Mouse (Mus musculus) cerebellum, adult 11 months (tissue): Measurements from ENCODE around the gene Hoxa9.

Experiments
- DNase-seq: peaks from one replicate; pipeline ENCODE4 v3.0.0; 2022

The Hoxa9 gene

DNA sequence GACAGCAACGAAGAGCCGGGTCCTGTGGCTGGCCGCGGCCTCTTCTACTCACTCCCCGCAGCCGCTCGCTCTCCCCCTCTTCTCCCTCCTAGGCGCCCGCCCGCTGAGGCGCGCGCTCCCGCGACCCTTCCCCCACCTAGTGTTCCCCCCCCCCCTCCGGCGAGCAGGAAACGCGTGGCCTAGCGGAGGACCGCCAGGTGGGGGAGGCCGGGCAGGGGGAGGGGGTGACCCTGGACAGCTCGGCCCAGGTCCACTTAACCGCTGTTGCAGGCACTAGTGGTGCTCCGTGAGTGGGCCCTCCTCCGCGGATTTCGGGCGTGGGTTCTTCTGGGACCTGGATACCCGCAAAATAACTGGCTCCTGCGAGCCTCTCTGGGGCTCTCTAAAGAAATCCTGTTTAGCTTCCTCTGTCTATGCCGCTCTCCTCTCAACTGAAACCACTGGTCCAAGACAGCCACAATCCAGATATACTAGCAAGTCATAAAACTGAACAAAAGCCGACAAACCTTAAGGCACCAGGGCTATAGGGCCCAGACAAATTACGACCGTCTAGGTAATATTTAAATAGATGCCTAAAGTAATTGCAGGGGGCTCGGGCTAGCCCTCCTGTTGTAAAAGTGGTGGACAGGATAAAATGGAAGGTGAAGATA, at the start of gene Hoxa9:
Gene Hoxa9, minus strand, starts transcription at position 574 of the 650 bp plus-strand sequence.
- no peak for DNase-seq

DNA sequence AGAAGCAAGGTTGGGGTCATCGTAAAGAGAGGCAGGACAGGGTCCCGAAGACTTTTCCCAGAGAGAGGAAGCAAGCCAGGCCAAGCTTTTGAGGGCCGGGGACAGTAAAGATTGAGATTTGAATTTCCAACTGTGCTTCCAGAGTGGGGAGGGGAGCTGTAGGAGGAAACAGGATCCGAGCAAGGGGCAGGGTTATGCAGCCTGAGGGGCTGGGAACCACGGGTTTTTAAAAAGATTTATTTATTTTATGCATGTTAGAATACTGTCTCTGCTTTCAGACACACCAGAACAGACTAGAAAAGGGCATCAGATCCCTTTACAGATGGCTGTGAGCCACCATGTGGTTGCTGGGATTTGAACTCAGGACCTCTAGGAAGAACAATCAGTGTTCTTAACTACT, 46.0 kb upstream of the Hoxa9 start:
- DNase-seq: no peak

DNA sequence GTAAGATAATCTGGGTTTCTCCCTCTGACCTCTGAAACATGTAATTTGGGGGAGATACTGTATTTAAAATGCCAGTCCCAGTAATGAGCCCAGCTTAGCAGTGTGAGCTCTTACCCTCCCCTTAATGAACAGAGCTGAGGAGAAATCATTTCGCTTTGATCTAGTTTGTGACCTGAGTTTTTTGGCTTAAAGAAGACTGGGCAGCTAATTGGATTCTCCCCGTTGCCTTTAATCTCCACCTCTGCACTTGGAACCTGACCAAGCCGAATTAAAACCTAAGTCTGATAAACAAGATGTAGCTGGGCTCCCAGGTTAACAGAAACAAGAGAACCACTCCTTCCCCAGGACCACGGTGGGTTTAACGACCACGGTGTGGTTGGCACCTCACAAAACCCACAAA, 45.5 kb upstream of the Hoxa9 start:
- DNase-seq: no peak

- DNase-seq: no peak
These were observed 44.8 kb upstream of the Hoxa9 start for GRCm38 (mm10) chr6:52275563-52276280.

DNA sequence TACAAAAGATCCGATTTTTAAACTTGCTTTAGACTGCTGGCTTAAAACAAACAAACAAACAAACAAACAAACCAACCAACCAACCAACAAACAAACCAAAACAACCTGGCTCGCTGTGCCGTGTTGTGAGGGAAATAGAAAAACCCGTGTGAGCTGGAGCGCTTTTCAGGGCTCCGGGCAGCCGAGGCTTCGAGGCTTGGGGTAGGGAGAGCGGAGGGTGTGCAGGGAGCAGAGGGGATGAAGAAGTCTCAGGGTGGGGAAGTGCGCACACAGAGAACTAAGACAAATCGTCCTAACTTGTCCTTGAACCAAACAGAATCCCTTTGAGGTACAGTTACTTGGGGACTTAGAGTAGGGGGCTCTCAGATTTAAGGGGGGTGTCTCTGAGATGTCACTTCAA, 43.7 kb upstream of the Hoxa9 start:
- DNase-seq: no peak

GRCm38 (mm10) chr6:52273656-52274280, 42.9 kb upstream of the Hoxa9 start:
- DNase-seq: no peak

DNA sequence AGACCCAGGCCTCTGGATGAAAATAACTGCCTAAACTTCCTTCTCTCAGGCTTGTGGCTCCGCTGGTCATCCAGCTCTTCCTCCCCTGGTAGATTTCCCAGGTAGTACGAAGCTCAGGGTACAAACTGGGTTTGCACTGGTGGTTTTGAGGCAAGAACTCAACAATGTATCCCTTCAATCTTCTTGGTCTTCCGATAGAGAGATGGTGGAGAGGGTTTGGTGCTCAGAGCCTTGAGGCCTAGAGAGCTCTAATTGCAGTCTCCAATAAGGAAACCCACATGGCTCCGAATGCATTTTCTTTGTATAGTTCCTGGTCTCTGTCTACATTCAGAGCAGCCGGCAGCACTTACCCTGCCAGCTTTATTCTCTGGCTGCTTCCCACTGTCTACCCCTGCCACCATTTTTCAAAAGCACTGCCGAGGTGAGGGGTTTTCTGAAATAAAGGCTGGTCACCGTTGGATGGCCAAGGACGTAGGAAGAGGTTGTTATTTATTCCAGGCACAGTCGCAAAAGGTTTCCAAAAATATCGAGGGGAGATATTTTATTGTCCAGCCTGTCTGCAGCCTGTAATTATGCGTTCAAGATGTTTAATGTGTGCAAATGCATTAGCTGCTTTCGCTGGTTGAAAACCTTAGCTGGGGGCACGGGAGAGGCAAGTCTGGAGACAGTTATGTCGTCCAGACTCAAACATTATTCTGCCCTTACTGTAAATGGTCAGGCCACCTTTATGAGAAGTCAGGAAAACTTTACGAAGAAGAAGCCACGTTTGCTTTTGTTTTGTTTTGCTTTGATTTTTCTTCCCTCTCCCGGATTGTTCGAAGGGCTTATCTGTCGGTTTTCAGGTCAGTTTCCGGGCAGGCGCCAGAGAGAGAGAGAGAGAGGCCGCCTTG, 42.1 kb upstream of the Hoxa9 start:
- no peak for DNase-seq

GRCm38 (mm10) chr6:52270494-52271480, 39.9 kb upstream of the Hoxa9 start:
- DNase-seq: peak; percentile 21

DNA sequence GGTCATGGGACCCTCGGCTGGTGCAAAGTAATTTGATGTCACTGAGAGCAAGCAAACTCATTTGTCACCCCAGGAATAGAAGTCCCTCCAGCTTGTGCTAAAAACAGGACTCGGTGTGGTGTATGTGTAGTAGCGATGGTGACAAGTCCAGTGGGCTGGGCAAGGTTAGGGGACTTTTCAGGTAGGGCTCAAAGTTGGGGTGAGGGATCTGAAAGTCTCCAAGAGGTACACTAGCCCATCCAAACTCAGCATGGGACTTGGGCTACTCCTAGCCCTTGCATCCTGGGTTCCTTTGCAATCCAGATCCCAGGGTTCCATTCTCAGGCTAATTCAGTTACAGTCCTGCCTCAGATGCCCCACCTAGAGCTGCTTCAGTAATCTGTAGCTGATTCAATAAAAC, 37.9 kb upstream of the Hoxa9 start:
- DNase-seq: no peak

DNA sequence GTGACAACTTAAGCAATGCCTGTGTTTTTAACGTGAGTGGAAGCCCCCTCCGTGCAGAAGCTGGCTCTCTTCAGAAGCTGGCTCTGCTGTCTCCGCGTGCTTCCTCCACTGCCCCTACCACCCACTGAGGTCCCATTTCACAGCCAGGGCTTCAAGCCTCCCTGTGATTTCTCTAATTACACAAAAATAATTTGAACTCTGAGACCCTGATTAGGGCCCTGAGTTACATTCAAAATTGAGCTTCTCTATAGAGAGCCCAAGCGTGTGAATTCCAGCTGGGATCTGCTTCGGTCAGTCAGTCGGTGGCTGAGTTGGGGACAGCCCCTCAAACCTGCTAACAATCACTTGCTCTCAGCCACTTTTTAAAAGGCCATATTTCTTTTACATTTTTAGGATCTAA, 37.5 kb upstream of the Hoxa9 start:
- DNase-seq: no peak

- DNase-seq: no peak
These were observed 36.8 kb upstream of the Hoxa9 start for GRCm38 (mm10) chr6:52267691-52268090.

GRCm38 (mm10) chr6:52267221-52267620, 36.3 kb upstream of the Hoxa9 start:
- DNase-seq: no peak

DNA sequence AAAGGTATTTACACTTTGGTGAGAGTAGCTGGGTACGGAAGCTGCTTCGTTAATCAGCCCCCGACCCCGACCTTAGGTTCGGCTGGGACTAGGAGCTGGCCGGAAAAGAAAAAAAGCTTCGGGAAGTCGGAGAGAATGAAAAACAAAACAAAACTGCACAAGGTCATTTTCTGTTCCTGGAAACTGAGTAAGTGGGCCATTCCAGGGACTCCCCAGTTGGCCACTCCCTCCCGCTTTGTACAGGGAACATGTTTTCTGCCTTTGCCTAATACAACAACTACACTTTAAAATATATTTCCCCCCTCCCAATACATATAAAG, 35.7 kb upstream of the Hoxa9 start:
- DNase-seq: no peak

DNA sequence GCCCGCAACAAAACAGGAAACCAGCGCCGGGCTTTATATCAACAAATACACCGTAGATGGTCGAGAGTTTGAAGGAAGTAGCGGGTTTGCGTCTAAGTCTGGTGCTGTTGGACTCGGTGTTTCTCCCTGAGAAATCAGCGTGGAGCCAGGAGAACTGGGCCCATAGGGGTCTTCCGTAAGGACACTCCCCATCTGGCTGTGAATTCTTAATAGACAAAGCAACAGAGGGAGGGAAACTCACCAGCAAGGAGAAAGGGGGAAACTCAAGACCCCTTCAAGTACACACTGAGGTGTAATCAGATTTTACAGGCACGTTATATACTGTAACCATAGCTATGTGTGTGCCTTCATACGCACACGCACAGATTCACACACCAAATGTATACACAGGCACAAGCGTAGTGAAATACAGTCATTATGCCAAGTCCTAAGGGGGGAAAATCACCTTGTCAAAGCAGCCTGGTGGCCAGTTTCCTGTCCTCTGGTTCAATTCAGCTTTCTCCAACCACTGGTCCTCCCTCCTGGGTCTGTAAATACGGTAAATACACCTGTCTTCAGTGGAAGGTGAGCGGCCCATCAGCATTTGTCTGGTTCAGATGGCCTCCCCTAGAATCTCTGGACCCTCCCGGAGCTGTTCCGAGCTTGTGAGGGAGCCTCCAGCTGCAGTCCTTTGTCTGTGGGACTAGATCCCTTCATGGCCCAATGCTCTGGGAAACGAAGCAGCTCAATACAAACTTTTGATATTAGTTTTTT, 35.2 kb upstream of the Hoxa9 start:
- DNase-seq: no peak

GRCm38 (mm10) chr6:52265306-52265912, 34.5 kb upstream of the Hoxa9 start:
- DNase-seq: no peak

- no peak for DNase-seq
These were observed 33.4 kb upstream of the Hoxa9 start for GRCm38 (mm10) chr6:52264106-52264790.

GRCm38 (mm10) chr6:52263321-52263585, 32.4 kb upstream of the Hoxa9 start:
- no peak for DNase-seq

- DNase-seq: no peak
These were observed 31.8 kb upstream of the Hoxa9 start for GRCm38 (mm10) chr6:52262463-52263320.

DNA sequence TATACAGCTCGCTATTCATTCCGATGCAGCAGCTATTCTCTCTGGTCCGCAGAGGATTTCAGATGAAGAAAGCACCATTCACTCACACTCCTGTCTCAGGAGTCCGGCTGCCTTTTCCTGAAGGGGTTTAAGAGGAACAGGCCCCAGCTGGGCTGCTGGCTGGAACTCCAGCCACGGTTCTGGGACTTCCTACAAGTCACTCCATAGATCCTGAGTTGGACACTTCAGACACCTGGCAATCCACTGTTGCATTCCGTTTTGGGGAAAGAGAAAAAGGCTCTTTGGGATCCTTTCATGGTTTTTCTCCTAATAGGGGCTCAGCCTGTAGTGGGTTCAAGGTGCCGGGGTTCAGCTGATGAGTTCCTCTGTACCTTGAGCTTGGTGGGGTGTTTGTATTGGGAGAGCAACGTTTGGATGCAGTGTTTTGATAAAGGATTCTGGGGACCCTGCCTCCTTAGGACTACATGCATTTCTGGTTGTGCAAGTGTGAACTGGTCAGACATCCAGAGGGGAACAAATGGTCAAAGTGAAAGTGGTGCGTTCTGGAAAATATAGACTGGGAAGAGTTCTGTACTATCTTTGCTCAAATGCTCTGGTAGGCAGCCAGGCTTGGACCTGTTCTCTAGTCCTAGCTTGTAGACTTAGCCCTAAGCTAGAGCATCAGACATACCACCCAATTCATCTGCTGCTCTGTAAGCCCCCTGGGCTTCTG, 31.0 kb upstream of the Hoxa9 start:
- DNase-seq: no peak
